Mouse (Mus musculus) MEL (cell line): ENCODE measurements around the gene Mccc1. TPM values are rescaled to one million over a fixed set of nuclear protein-coding genes. Genes with fewer than 3 reads are reported as not detected.
A peak's percentile ranks its signal among the peaks of the same experiment; 100 is the strongest.

Experiments used
- DNase-seq: peaks from one replicate; pipeline ENCODE4 v3.0.0; 2011; ENCODE audit warnings: low read depth, low spot score
- H3K27ac ChIP-seq: 2 replicates; pipeline ENCODE4 v1.5.1; 2012; ENCODE audit warnings: low read depth, mild to moderate bottlenecking, control low read depth, low read length, moderate library complexity; ENCODE audit not compliant: control insufficient read depth
- H3K27me3 ChIP-seq, 2 experiments: fragments of 150-350 bp in 1 of 2; sonication (generic) in 1 of 2; 2 replicates each; pipeline ENCODE4 v1.6.1; 2012; ENCODE audit warnings: low read length in 2 of 2, mild to moderate bottlenecking in 2 of 2, improper control_type of control experiment in 1 of 2, moderate library complexity in 1 of 2; ENCODE audit not compliant: insufficient read depth in 2 of 2, control insufficient read depth in 1 of 2
- H3K36me3 ChIP-seq, 2 experiments: 2 replicates each; pipeline ENCODE4 v1.6.1; 2012 to 2014; ENCODE audit warnings: low read length in 2 of 2, improper control_type of control experiment in 1 of 2, inconsistent platforms in 1 of 2, mild to moderate bottlenecking in 1 of 2; ENCODE audit not compliant: insufficient read depth in 2 of 2, control insufficient read depth in 1 of 2
- H3K4me1 ChIP-seq, 2 experiments: fragments of 150-350 bp in 1 of 2; sonication (generic) in 1 of 2; 2 replicates each; pipeline ENCODE4 v1.6.1; 2012; ENCODE audit warnings: low read length in 2 of 2, improper control_type of control experiment in 1 of 2, mild to moderate bottlenecking in 1 of 2; ENCODE audit not compliant: insufficient read depth in 2 of 2, control insufficient read depth in 1 of 2
- H3K4me3 ChIP-seq, 2 experiments: fragments of 150-350 bp in 1 of 2; sonication (generic) in 1 of 2; 2 replicates each; pipeline ENCODE4 v1.5.1; 2012; ENCODE audit warnings: low read depth in 2 of 2, low read length in 2 of 2, mild to moderate bottlenecking in 2 of 2, moderate library complexity in 2 of 2, control low read depth in 1 of 2, improper control_type of control experiment in 1 of 2; ENCODE audit not compliant: control insufficient read depth in 1 of 2, insufficient read depth in 1 of 2
- H3K79me2 ChIP-seq: 2 replicates; pipeline ENCODE4 v1.6.1; 2012; ENCODE audit warnings: mild to moderate bottlenecking, low read length, moderate library complexity; ENCODE audit not compliant: control insufficient read depth, poor library complexity, insufficient read depth
- H3K9ac ChIP-seq: 2 replicates; pipeline ENCODE4 v1.6.1; 2012; ENCODE audit warnings: low read depth, mild to moderate bottlenecking, control low read depth, low read length, moderate library complexity; ENCODE audit not compliant: control insufficient read depth, poor library complexity, severe bottlenecking
- H3K9me3 ChIP-seq: fragments of 150-350 bp; sonication (generic); replicated peaks from 2 replicates; pipeline ENCODE4 v1.6.1; 2012; ENCODE audit warnings: mild to moderate bottlenecking, low read length, improper control_type of control experiment, moderate library complexity; ENCODE audit not compliant: insufficient read depth
- CHD1 ChIP-seq: IDR thresholded peaks from 2 replicates; pipeline ENCODE4 v1.6.1; 2012; ENCODE audit warnings: low read depth, mild to moderate bottlenecking, inconsistent platforms, low read length, improper control_type of control experiment
- CHD2 ChIP-seq: IDR thresholded peaks from 2 replicates; pipeline ENCODE4 v1.6.1; 2011; ENCODE audit warnings: low read length, improper control_type of control experiment
- CTCF ChIP-seq, 3 experiments: IDR thresholded peaks in 2 of 3; conservative IDR thresholded peaks in 1 of 3; 2 replicates each; pipeline ENCODE4 v1.5.1; 2011 to 2012; ENCODE audit warnings: low read length in 3 of 3, low read depth in 2 of 3, mild to moderate bottlenecking in 2 of 3, improper control_type of control experiment in 1 of 3, inconsistent platforms in 1 of 3, mixed read lengths in 1 of 3, moderate library complexity in 1 of 3; ENCODE audit not compliant: control insufficient read depth in 1 of 3, insufficient read depth in 1 of 3, poor library complexity in 1 of 3, severe bottlenecking in 1 of 3
- E2F4 ChIP-seq: IDR thresholded peaks from 2 replicates; pipeline ENCODE4 v1.6.1; 2011; ENCODE audit warnings: low read depth, low read length, improper control_type of control experiment, borderline replicate concordance
- EP300 ChIP-seq, 2 experiments: IDR thresholded peaks; 2 replicates each; pipeline ENCODE4 v1.6.1; 2011; ENCODE audit warnings: improper control_type of control experiment in 2 of 2, low read length in 2 of 2, low read depth in 1 of 2, mild to moderate bottlenecking in 1 of 2
- ETS1 ChIP-seq: IDR thresholded peaks from 2 replicates; pipeline ENCODE4 v1.6.1; 2012; ENCODE audit warnings: low read depth, mild to moderate bottlenecking, inconsistent platforms, low read length, improper control_type of control experiment, moderate library complexity
- GABPA ChIP-seq: IDR thresholded peaks from 2 replicates; pipeline ENCODE4 v1.6.1; 2012; ENCODE audit warnings: low read depth, mild to moderate bottlenecking, inconsistent platforms, low read length, improper control_type of control experiment, moderate library complexity
- GATA1 ChIP-seq: IDR thresholded peaks from 2 replicates; pipeline ENCODE4 v1.6.1; 2011; ENCODE audit warnings: low read depth, low read length, improper control_type of control experiment
- HCFC1 ChIP-seq: IDR thresholded peaks from 2 replicates; pipeline ENCODE4 v1.6.1; 2012; ENCODE audit warnings: low read depth, mild to moderate bottlenecking, inconsistent platforms, low read length, improper control_type of control experiment, moderate library complexity
- JUND ChIP-seq: IDR thresholded peaks from 2 replicates; pipeline ENCODE4 v1.6.1; 2011; ENCODE audit warnings: low read depth, mild to moderate bottlenecking, improper control_type of control experiment, low read length
- KAT2A ChIP-seq: conservative IDR thresholded peaks from 2 replicates; pipeline ENCODE4 v1.6.1; 2012; ENCODE audit warnings: low read depth, low read length, improper control_type of control experiment, inconsistent platforms
- MAFK ChIP-seq: IDR thresholded peaks from 2 replicates; pipeline ENCODE4 v1.6.1; 2011; ENCODE audit warnings: low read depth, mild to moderate bottlenecking, low read length, improper control_type of control experiment, borderline replicate concordance
- MEF2A ChIP-seq: IDR thresholded peaks from 2 replicates; pipeline ENCODE4 v1.6.1; 2014; ENCODE audit warnings: low read depth, mild to moderate bottlenecking, inconsistent platforms, low read length, improper control_type of control experiment; ENCODE audit not compliant: poor library complexity, insufficient replicate concordance, severe bottlenecking; ENCODE audit errors: extremely low read depth
- MXI1 ChIP-seq: IDR thresholded peaks from 2 replicates; pipeline ENCODE4 v1.6.1; 2011; ENCODE audit warnings: mild to moderate bottlenecking, low read depth, low read length, improper control_type of control experiment
- MYB ChIP-seq: IDR thresholded peaks from 2 replicates; pipeline ENCODE4 v1.6.1; 2011; ENCODE audit warnings: mild to moderate bottlenecking, low read depth, low read length, improper control_type of control experiment
- MYC ChIP-seq: IDR thresholded peaks from 2 replicates; pipeline ENCODE4 v1.6.1; 2011; ENCODE audit warnings: low read depth, mild to moderate bottlenecking, low read length, improper control_type of control experiment, moderate library complexity
- NELFE ChIP-seq: IDR thresholded peaks from 2 replicates; pipeline ENCODE4 v1.6.1; 2011; ENCODE audit warnings: low read depth, low read length, improper control_type of control experiment
- NRF1 ChIP-seq: IDR thresholded peaks from 2 replicates; pipeline ENCODE4 v1.6.1; 2014; ENCODE audit warnings: low read depth, mild to moderate bottlenecking, inconsistent platforms, low read length, improper control_type of control experiment, moderate library complexity; ENCODE audit not compliant: poor library complexity, insufficient read depth, severe bottlenecking
- POLR2AphosphoS2 ChIP-seq: IDR thresholded peaks from 2 replicates; pipeline ENCODE4 v1.6.1; 2011; ENCODE audit warnings: low read length, improper control_type of control experiment
- POLR2AphosphoS5 ChIP-seq: IDR thresholded peaks from 2 replicates; pipeline ENCODE4 v1.6.1; 2012; ENCODE audit warnings: low read depth, borderline replicate concordance, mild to moderate bottlenecking, inconsistent platforms, low read length, moderate library complexity, mixed read lengths
- RAD21 ChIP-seq: IDR thresholded peaks from 2 replicates; pipeline ENCODE4 v1.6.1; 2011; ENCODE audit warnings: mild to moderate bottlenecking, low read depth, low read length, improper control_type of control experiment
- RCOR1 ChIP-seq: IDR thresholded peaks from 2 replicates; pipeline ENCODE4 v1.6.1; 2012; ENCODE audit warnings: low read depth, mild to moderate bottlenecking, inconsistent platforms, low read length, improper control_type of control experiment
- SIN3A ChIP-seq: IDR thresholded peaks from 2 replicates; pipeline ENCODE4 v1.6.1; 2012; ENCODE audit warnings: low read length, improper control_type of control experiment, inconsistent platforms
- SMC3 ChIP-seq: IDR thresholded peaks from 2 replicates; pipeline ENCODE4 v1.6.1; 2011; ENCODE audit warnings: low read depth, low read length, improper control_type of control experiment
- TAL1 ChIP-seq: IDR thresholded peaks from 2 replicates; pipeline ENCODE4 v1.6.1; 2012; ENCODE audit warnings: mild to moderate bottlenecking, inconsistent platforms, low read length, moderate library complexity, mixed read lengths
- TBP ChIP-seq: IDR thresholded peaks from 2 replicates; pipeline ENCODE4 v1.8.0; 2011; ENCODE audit warnings: low read depth, low read length, improper control_type of control experiment
- TCF12 ChIP-seq: IDR thresholded peaks from 2 replicates; pipeline ENCODE4 v1.6.1; 2014; ENCODE audit warnings: low read depth, mild to moderate bottlenecking, inconsistent platforms, low read length, improper control_type of control experiment, moderate library complexity
- UBTF ChIP-seq: IDR thresholded peaks from 2 replicates; pipeline ENCODE4 v1.6.1; 2012; ENCODE audit warnings: low read depth, mild to moderate bottlenecking, inconsistent platforms, low read length, improper control_type of control experiment, moderate library complexity, borderline replicate concordance; ENCODE audit not compliant: insufficient read depth
- USF1 ChIP-seq: IDR thresholded peaks from 2 replicates; pipeline ENCODE4 v1.6.1; 2014; ENCODE audit warnings: low read depth, mild to moderate bottlenecking, inconsistent platforms, low read length, improper control_type of control experiment, moderate library complexity
- ZC3H11A ChIP-seq: IDR thresholded peaks from 2 replicates; pipeline ENCODE4 v1.6.1; 2012; ENCODE audit warnings: low read depth, mild to moderate bottlenecking, inconsistent platforms, low read length, improper control_type of control experiment
- ZKSCAN1 ChIP-seq: IDR thresholded peaks from 2 replicates; pipeline ENCODE4 v1.6.1; 2012; ENCODE audit warnings: low read depth, mild to moderate bottlenecking, inconsistent platforms, low read length, improper control_type of control experiment, moderate library complexity
- ZMIZ1 ChIP-seq: IDR thresholded peaks from 2 replicates; pipeline ENCODE4 v1.6.1; 2012; ENCODE audit warnings: low read depth, mild to moderate bottlenecking, inconsistent platforms, low read length, improper control_type of control experiment, moderate library complexity
- ZNF384 ChIP-seq: IDR thresholded peaks from 2 replicates; pipeline ENCODE4 v1.6.1; 2012; ENCODE audit warnings: low read depth, mild to moderate bottlenecking, inconsistent platforms, low read length, improper control_type of control experiment
- polyA plus RNA-seq, 2 experiments: library from polyadenylated mRNA; stranded (reverse) in 1 of 2; unstranded in 1 of 2; fragments of >175 nt in 1 of 2; fragments of >200 nt in 1 of 2; gene quantifications; 2 replicates each; pipeline versions ENCODE4 v1.2.1 to v1.2.4; 2012; ENCODE audit warnings: low replicate concordance in 2 of 2, low read depth in 1 of 2; ENCODE audit not compliant: insufficient read length in 2 of 2, insufficient read depth in 1 of 2, missing spikeins in 1 of 2
- total RNA-seq: library from RNA; depleted of rRNA; stranded (reverse); fragments of 300-350 nt; gene quantifications from 2 replicates; pipeline ENCODE4 v1.2.3, GENCODE M21; 2012; rRNA removed

Mccc1 gene
- total RNA-seq, result 4.0 and 4.9 TPM in 2 replicates
- polyA plus RNA-seq, result 10 to 100 TPM in 1 of 2 experiments, not detected in 1; 14.7 TPM

DNA sequence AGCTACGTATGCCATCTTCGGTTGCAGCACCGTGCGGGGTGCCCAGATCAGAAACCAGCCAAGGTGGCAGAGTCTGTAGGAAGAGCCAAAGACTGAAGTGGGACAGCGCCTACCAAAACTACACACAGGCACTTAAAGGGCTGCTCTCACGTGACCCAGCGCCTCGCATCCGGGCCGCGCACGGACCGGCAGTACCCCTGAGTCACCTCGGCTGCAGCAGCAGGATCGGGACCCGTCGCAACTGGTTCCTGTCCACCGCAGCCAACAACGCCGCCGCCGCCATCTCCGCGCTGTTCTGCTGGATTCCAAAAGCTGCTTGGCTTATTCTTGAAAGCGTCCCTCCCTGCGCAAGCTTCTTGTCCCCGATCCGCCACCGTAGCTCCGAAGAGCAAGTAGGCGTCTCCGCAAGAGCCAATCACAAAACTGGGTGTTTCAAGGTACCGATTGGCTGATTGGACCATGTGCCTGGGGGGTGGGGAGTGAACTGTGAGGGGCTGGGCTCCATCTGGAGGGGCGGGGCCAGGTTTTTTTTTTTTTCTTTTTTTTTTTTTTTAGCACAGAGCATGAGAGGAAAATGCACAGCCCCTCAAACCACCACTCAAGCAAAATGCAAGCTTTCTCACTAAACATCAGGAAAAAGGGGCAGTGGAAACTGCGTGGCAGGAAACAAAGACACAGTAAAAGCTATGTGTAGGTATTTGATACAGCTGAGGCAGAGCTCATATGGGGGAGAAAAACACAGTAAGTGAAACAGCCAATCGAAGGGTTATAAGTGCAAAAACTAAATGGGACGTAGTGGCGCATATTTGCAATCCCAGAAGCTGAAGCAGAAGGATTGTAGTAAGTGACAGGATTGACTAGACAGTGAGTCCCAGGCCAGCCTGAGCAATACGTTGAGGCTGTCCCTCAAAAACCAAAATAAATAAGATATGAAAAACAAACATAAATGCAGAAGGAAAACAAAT lies at the start of gene Mccc1:
Gene Mccc1 (minus strand): TSS at position 404 of the 965 bp plus-strand sequence.
- Histone ChIP-seq H3K27me3 (no peaks in the 10 kb centered on the region), H3K79me2 (peaks cover 2% of the 10 kb centered on the region; the same call in 1 of the 2 replicates), H3K4me1 (peaks cover 0 to 4% of the 10 kb centered on the region in 2 experiments; a peak in 3 of 4 replicates), H3K27ac (peak within 1 kb of the TSS; percentile 85), H3K9ac (peak within 1 kb of the TSS; percentile 93), H3K9me3 (no peaks in the 10 kb centered on the region), H3K36me3 (peaks cover 0 to 8% of the 10 kb centered on the region in 2 experiments; a peak in 2 of 4 replicates), H3K4me3 (peak within 1 kb of the TSS; percentile 96 to 97)
- peak; percentile 98 for DNase-seq
- no peak for TF ChIP-seq CTCF (IDR thresholded peaks at IDR 0.05 in 2 of 3, conservative IDR thresholded peaks at IDR 0.05 in 1 of 3; ENCODE audit: control insufficient read depth in 1 of 3, insufficient read depth in 1 of 3, low read depth in 2 of 3, low read length in 3 of 3, poor library complexity in 1 of 3, severe bottlenecking in 1 of 3)
- no peak for TF ChIP-seq MYB
- TF ChIP-seq RCOR1, result no peak
- peak; percentile 100 for TF ChIP-seq ZNF384
- TF ChIP-seq MXI1, result peak; percentile 78; the same call in 1 of the 2 replicates
- TF ChIP-seq TCF12, result peak; percentile 35
- no peak for TF ChIP-seq GATA1
- peak; percentile 38; the same call in 1 of the 2 replicates for TF ChIP-seq ZMIZ1
- no peak for TF ChIP-seq ZC3H11A
- TF ChIP-seq CHD2, result 0 out of 2 replicates have a peak, but pooled peaks have one; percentile 30
- TF ChIP-seq POLR2AphosphoS5, result no peak
- peak; percentile 88 for TF ChIP-seq HCFC1
- no peak; the same call in 1 of the 2 replicates for TF ChIP-seq KAT2A
- no peak for TF ChIP-seq POLR2AphosphoS2
- TF ChIP-seq USF1, result peak; percentile 93
- TF ChIP-seq ETS1, result no peak; the same call in 1 of the 2 replicates
- no peak for TF ChIP-seq GABPA
- peak; percentile 86 for TF ChIP-seq SIN3A
- TF ChIP-seq MYC, result 0 out of 2 replicates have a peak, but pooled peaks have one; percentile 23
- TF ChIP-seq SMC3, result no peak
- TF ChIP-seq UBTF, result no peak
- peak; percentile 60 for TF ChIP-seq TBP
- TF ChIP-seq EP300 (IDR thresholded peaks at IDR 0.05; ENCODE audit: low read depth in 1 of 2, low read length in 2 of 2), result no peak
- TF ChIP-seq ZKSCAN1, result no peak
- TF ChIP-seq MAFK, result no peak
- no peak for TF ChIP-seq MEF2A
- no peak for TF ChIP-seq JUND
- TF ChIP-seq RAD21, result no peak
- no peak for TF ChIP-seq E2F4
- TF ChIP-seq CHD1, result no peak
- peak; percentile 40; the same call in 1 of the 2 replicates for TF ChIP-seq NRF1
- TF ChIP-seq TAL1, result no peak
- TF ChIP-seq NELFE, result peak; percentile 48
